ENCODE assay signal across 8 mouse cellular contexts in the genomic region with DNA sequence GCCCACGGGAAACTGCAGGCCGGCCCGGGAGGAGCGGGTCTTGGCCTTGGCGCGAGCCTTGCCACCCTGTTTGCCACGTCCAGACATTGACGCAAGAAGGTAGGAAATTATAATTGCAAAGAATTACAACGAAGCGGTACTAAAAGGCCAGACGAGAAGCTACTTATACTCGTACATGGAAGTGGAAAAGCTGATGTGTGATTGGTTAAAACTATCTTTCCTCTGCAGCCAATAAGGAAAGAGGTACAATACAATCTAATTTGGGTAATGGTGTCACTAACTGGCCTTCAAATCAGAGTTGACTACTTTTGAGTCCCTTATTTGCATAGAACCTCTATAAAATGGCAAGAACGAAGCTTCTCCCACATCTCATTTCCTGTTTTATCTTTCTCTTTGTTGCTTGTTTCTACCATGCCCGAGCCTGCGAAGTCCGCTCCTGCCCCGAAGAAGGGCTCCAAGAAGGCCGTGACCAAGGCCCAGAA. TPM values are rescaled to one million over a fixed set of nuclear protein-coding genes. Genes with fewer than 3 reads are reported as not detected.
DNase-seq lines count a peak whose midpoint lies in the region; ATAC-seq and TF ChIP-seq lines count a peak whose summit lies in the region.

TSS of gene Hist1h2ae (minus strand) at position 199 of the 482 bp plus-strand sequence.
TSS of gene Hist1h2bg (plus strand) at position 375 of the 482 bp plus-strand sequence.

- H3K4me1 ChIP-seq in hindbrain, postnatal 0 days (ENCODE audit: insufficient read depth, low read length), result peaks cover 7% of the 10 kb centered on the region; the same call in 1 of the 2 replicates

- DNase-seq in ovary, adult 18-20 months (ENCODE audit: low spot score), result peak; percentile 66
- DNase-seq in ovary, postnatal 10 days (ENCODE audit: low spot score), result no peak
- peak; percentile 34 to 61 for DNase-seq in cerebellum, postnatal 4 days (ENCODE audit: low spot score in 2 of 2)
- peak; percentile 79 to 86 for DNase-seq in frontal cortex, postnatal 36 days (ENCODE audit: low spot score in 2 of 2)
- DNase-seq in hindbrain, postnatal 0 days (ENCODE audit: low spot score), result peak; percentile 93
- peak; percentile 68 to 74 for DNase-seq in left cerebral cortex, adult 8-10 months (ENCODE audit: low spot score in 2 of 2)
- DNase-seq in right cerebral cortex, postnatal 36 days (ENCODE audit: low spot score in 2 of 2), result peak; percentile 68 to 70

- peak within 1 kb of the TSS; percentile 51 for H3K9ac ChIP-seq in hindbrain, postnatal 0 days (replicated peaks; ENCODE audit: low read length)

- H3K36me3 ChIP-seq in hindbrain, postnatal 0 days (ENCODE audit: insufficient read depth, low read length), result no peaks in the 10 kb centered on the region
- H3K36me3 ChIP-seq in macrophage (ENCODE audit: inconsistent target), result no peaks in the 10 kb centered on the region

- H3K27ac ChIP-seq in hindbrain, postnatal 0 days, result peak within 1 kb of the TSS; percentile 95
- H3K27ac ChIP-seq in macrophage, result peak within 1 kb of the TSS; percentile 75

- H3K27me3 ChIP-seq in hindbrain, postnatal 0 days (ENCODE audit: insufficient read depth, low read length), result no peaks in the 10 kb centered on the region

- TF ChIP-seq CTCF in hindbrain, postnatal 0 days (IDR thresholded peaks at IDR 0.05; ENCODE audit: low read depth), result no peak

- H3K79me2 ChIP-seq in macrophage (ENCODE audit: inconsistent target), result peaks cover 18% of the 10 kb centered on the region; the same call in 1 of the 2 replicates

- under 1% methylated on average over 18 of the region's 18 CpGs for WGBS in hindbrain, postnatal 0 days
- WGBS in macrophage (ENCODE audit: missing documents), result 0% methylated on average over 8 of the region's 18 CpGs

- ATAC-seq in hindbrain, postnatal 0 days, result peak; percentile 93

- H3K4me2 ChIP-seq in hindbrain, postnatal 0 days (ENCODE audit: low read depth, low read length), result peak within 1 kb of the TSS; percentile 59

- peak within 1 kb of the TSS; percentile 39 for H3K4me3 ChIP-seq in hindbrain, postnatal 0 days (ENCODE audit: low read length)
- peak within 1 kb of the TSS; percentile 41 for H3K4me3 ChIP-seq in macrophage (ENCODE audit: inconsistent target)

- no peaks in the 10 kb centered on the region for H3K9me3 ChIP-seq in hindbrain, postnatal 0 days (ENCODE audit: low read length)

RNA-seq across cellular contexts. Expression of gene Hist1h2ae, which starts in this region (rescaled TPM):
- total RNA-seq in hindbrain, postnatal 0 days (2014; rRNA removed), result 221 and 249 TPM in 2 replicates
- polyA plus RNA-seq in hindbrain, postnatal 0 days (2015; fragmentation: Nextera tagmentation; extraction: Ambion mirVana), result 12.2 and 13.8 TPM in 2 replicates
- 1 to 10 TPM; 3.0 to 5.2 (median 4.7) TPM for total RNA-seq in left cerebral cortex, adult 8-10 months (2022)
- 10 to 100 TPM in 1 of 26 experiments, 1 to 10 TPM in 10, not detected in 15; 1.3 to 11.1 (median 3.0) TPM for total RNA-seq in macrophage (2018; cell fraction: chromatin; rRNA removed)
- 10 to 100 TPM in 10 of 26 experiments, 1 to 10 TPM in 16; 2.5 to 16.9 (median 7.4) TPM for total RNA-seq in macrophage (2018; cell fraction: cytosol; rRNA removed)
- total RNA-seq in macrophage (2018; cell fraction: nucleus; rRNA removed), result 10 to 100 TPM in 1 of 26 experiments, 1 to 10 TPM in 19, not detected in 6; 1.4 to 10.2 (median 2.5) TPM
- 0.70 to 2.0 TPM (median 0.90 TPM) in 3 replicates for polyA plus RNA-seq in macrophage (2018)

RNA-seq across cellular contexts. Expression of gene Hist1h2bg, which starts in this region (rescaled TPM):
- 1,151 and 1,635 TPM in 2 replicates for total RNA-seq in hindbrain, postnatal 0 days (2014; rRNA removed)
- 2.6 and 5.2 TPM in 2 replicates for polyA plus RNA-seq in hindbrain, postnatal 0 days (2015; fragmentation: Nextera tagmentation; extraction: Ambion mirVana)
- total RNA-seq in left cerebral cortex, adult 8-10 months (2022), result 10 to 100 TPM; 60.3 to 72.4 (median 70.0) TPM
- total RNA-seq in macrophage (2018; cell fraction: chromatin; rRNA removed), result 10 to 100 TPM in 17 of 26 experiments, 1 to 10 TPM in 9; 3.7 to 73.8 (median 11.9) TPM
- 100 to 1,000 TPM in 1 of 26 experiments, 10 to 100 TPM in 25; 17.9 to 110 (median 36.8) TPM for total RNA-seq in macrophage (2018; cell fraction: cytosol; rRNA removed)
- 10 to 100 TPM in 23 of 26 experiments, 1 to 10 TPM in 3; 3.5 to 63.4 (median 21.2) TPM for total RNA-seq in macrophage (2018; cell fraction: nucleus; rRNA removed)
- polyA plus RNA-seq in macrophage (2018), result 0.65 to 7.9 TPM (median 2.9 TPM) in 3 replicates

Comparison
In these comparisons a context has a peak if more than half of its experiments do, and no peak if none do; other contexts are left out.
1. RNA of gene Hist1h2ae (total RNA-seq): 221 to 249 TPM in hindbrain, postnatal 0 days; 3.0 to 5.2 TPM in left cerebral cortex, adult 8-10 months; every median in the first group is over 10 times any median in the second.
2. RNA of gene Hist1h2bg (total RNA-seq): 1,151 to 1,635 TPM in hindbrain, postnatal 0 days; 60.3 to 72.4 TPM in left cerebral cortex, adult 8-10 months; every median in the first group is over 10 times any median in the second.